Mouse (Mus musculus): Measurements from ENCODE around the gene Tcf7l2.

DNA sequence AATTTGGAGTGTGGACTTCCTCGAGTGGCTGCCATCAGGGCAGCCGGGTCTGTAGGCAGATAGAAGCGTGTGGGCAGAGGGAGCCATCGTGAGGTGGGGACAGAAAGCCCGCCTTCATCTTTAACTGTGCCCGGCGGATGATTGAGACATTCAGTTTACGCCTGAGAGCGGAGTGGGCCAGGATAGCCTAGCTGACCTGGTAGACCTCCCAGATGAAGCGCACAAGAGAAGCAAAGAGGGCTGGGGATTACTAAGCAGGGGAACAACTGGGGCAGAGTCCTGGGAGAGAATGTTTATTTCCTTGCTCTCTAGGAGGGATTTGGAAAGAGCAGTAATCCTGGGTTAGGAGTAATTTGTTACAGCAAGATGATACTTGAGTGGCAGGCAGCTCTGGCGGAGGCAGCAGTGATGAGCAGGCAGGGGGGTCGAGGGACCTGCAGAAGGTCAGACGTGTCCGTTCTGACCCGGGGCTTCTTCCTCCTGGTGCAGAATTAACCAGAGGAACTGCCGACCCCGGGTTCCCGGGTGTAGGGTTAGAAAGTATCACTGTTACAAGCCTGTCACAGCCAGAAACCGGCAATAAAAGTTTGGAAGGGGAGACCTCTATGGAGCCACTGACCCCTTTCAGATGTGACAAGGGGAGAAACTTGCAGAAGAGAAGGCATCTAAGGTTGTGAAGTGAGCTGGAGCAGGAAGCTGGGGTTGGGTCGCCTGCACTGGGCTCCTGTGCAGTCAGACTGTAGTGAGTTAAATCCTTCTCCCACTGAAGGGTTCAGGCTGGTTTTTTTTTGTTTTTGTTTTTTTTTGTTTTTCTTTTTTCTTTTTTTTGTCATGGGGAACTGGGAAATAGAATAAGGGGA, 65.8 kb downstream of the Tcf7l2 start:
- TF ChIP-seq CTCF (IDR thresholded peaks at IDR 0.05; ENCODE audit: low read depth, low read length) (no peak), GATA1 (IDR thresholded peaks at IDR 0.05; ENCODE audit: borderline replicate concordance, low read length) (no peak), POLR2AphosphoS5 (IDR thresholded peaks at IDR 0.05; ENCODE audit: insufficient replicate concordance, low read depth, low read length) (no peak), TAL1 (conservative IDR thresholded peaks at IDR 0.05; ENCODE audit: low read depth, low read length) (no peak), GATA2 (IDR thresholded peaks at IDR 0.05; ENCODE audit: borderline replicate concordance, low read depth, low read length) (no peak)

Measured in G1E (cell line).